Mouse (Mus musculus) myocyte (in vitro differentiated cells): ENCODE data around the gene Catsperg1. TPM values are rescaled to one million over a fixed set of nuclear protein-coding genes. Genes with fewer than 3 reads are reported as not detected.

Experiments used
- H3K27me3 ChIP-seq: one replicate; pipeline ENCODE4 v1.6.1; 2011; ENCODE audit not compliant: control insufficient read depth, insufficient read depth, insufficient read length
- H3K36me3 ChIP-seq: one replicate; pipeline ENCODE4 v1.6.1; 2011; ENCODE audit not compliant: control insufficient read depth, insufficient read depth
- H3K4me2 ChIP-seq: one replicate; pipeline ENCODE4 v1.6.1; 2011; ENCODE audit warnings: low read depth, control low read depth
- H3K4me3 ChIP-seq: one replicate; pipeline ENCODE4 v1.5.1; 2011; ENCODE audit warnings: mild to moderate bottlenecking, control low read depth, moderate library complexity
- H3K79me2 ChIP-seq: one replicate; pipeline ENCODE4 v1.6.1; 2011; ENCODE audit not compliant: control insufficient read depth, insufficient read depth
- H3ac ChIP-seq: one replicate; pipeline ENCODE4 v1.6.1; 2011; ENCODE audit not compliant: control insufficient read depth, insufficient read length
- CEBPB ChIP-seq: IDR thresholded peaks from 2 replicates; pipeline ENCODE4 v1.6.1; 2011; ENCODE audit warnings: mild to moderate bottlenecking, moderate library complexity; ENCODE audit not compliant: poor library complexity, insufficient read depth, severe bottlenecking
- E2F4 ChIP-seq: IDR thresholded peaks from one replicate; pipeline ENCODE4 v1.6.1; 2011; ENCODE audit warnings: mild to moderate bottlenecking, control low read depth, moderate library complexity; ENCODE audit not compliant: insufficient read depth
- MAX ChIP-seq: IDR thresholded peaks from one replicate; pipeline ENCODE4 v1.6.1; 2011; ENCODE audit warnings: low read depth, mild to moderate bottlenecking, control low read depth
- MYOD1 ChIP-seq, 3 experiments: IDR thresholded peaks; one replicate each; pipeline ENCODE4 v1.6.1; 2011; ENCODE audit warnings: control low read depth in 2 of 3, low read depth in 2 of 3, mild to moderate bottlenecking in 2 of 3, moderate library complexity in 1 of 3; ENCODE audit not compliant: insufficient read length in 2 of 3, control insufficient read depth in 1 of 3
- MYOG ChIP-seq, 3 experiments: IDR thresholded peaks; one replicate each; pipeline ENCODE4 v1.6.1; 2011; ENCODE audit warnings: control low read depth in 2 of 3, low read depth in 2 of 3, mild to moderate bottlenecking in 2 of 3; ENCODE audit not compliant: insufficient read length in 2 of 3, control insufficient read depth in 1 of 3, insufficient read depth in 1 of 3
- POLR2A ChIP-seq: IDR thresholded peaks from one replicate; pipeline ENCODE4 v1.6.1; 2011; ENCODE audit warnings: low read depth, mild to moderate bottlenecking, control low read depth, moderate library complexity; ENCODE audit not compliant: insufficient read length
- POLR2AphosphoS2 ChIP-seq: IDR thresholded peaks from one replicate; pipeline ENCODE4 v1.6.1; 2011; ENCODE audit warnings: low read depth, control low read depth; ENCODE audit not compliant: insufficient read length
- REST ChIP-seq: IDR thresholded peaks from one replicate; pipeline ENCODE4 v1.6.1; 2011; ENCODE audit warnings: mild to moderate bottlenecking, control low read depth, moderate library complexity; ENCODE audit not compliant: insufficient read depth, insufficient read length
- SRF ChIP-seq: IDR thresholded peaks from one replicate; pipeline ENCODE4 v1.6.1; 2011; ENCODE audit warnings: low read depth; ENCODE audit not compliant: control insufficient read depth, insufficient read length
- TCF12 ChIP-seq: IDR thresholded peaks from one replicate; pipeline ENCODE4 v1.6.1; 2011; ENCODE audit warnings: mild to moderate bottlenecking, control low read depth; ENCODE audit not compliant: poor library complexity, insufficient read depth, severe bottlenecking
- TCF3 ChIP-seq: IDR thresholded peaks from one replicate; pipeline ENCODE4 v1.6.1; 2011; ENCODE audit warnings: low read depth, control low read depth; ENCODE audit not compliant: insufficient read length
- USF1 ChIP-seq: IDR thresholded peaks from one replicate; pipeline ENCODE4 v1.6.1; 2011; ENCODE audit warnings: low read depth, mild to moderate bottlenecking, control low read depth, moderate library complexity
- polyA plus RNA-seq: library from polyadenylated mRNA; unstranded; fragments of >200 nt; fragmentation: generic; extraction: Trizol; gene quantifications from one replicate; pipeline ENCODE4 v1.2.1, GENCODE M21; 2012; ENCODE audit warnings: missing spikeins

Gene Catsperg1
- polyA plus RNA-seq, 1 experiment, result not detected

DNA sequence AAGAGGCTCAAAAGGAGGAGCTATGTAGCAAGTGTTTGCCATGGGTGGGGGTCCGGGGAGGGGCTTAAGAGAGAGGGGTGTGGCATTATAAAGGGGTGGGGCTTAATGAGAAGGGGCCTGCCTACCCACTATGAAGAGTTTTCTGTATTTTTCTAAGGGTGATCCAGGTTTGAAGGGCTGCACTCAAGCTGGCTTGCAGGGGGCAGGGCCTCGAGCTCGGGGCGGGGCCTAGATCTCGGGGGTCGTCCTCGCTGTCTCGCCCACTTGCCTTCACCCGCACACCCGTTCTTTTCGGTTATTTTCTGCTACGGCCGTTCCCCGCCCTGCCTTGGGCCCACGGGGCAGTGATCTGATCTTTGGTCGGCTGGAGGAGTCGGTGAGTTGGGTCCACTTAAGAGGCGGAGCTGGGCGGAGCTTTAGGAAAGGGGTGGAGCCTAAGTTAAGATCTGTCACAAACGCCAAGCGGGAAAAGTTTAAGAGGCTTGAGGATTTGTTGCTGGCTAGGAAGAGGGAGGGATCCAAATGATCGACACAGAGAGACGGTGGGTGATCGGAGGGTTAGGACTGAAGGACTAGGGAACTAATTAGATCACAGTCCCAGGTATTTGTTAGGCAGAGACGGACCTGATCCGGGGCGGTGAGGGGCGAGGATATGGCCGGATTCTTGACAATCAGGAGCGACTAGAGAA lies 43.6 kb downstream of the Catsperg1 start, which contains the start of the genes Ggn and Spred3:
Ggn (plus strand) TSS at position 145 of the 689 bp plus-strand sequence.
Spred3 (minus strand) TSS at position 346 of the 689 bp plus-strand sequence.
- TF ChIP-seq MAX (no peak), TCF3 (no peak), POLR2AphosphoS2 (peak; percentile 60), USF1 (no peak), TCF12 (no peak), POLR2A (peak; percentile 39), E2F4 (no peak), CEBPB (no peak), SRF (no peak), MYOG (IDR thresholded peaks at IDR 0.05; ENCODE audit: control insufficient read depth in 1 of 3, insufficient read depth in 1 of 3, insufficient read length in 2 of 3, low read depth in 2 of 3) (no peak), MYOD1 (IDR thresholded peaks at IDR 0.05; ENCODE audit: control insufficient read depth in 1 of 3, insufficient read length in 2 of 3, low read depth in 2 of 3) (no peak), REST (no peak)
- H3K36me3 ChIP-seq, result no peaks in the 10 kb centered on the region
- H3K27me3 ChIP-seq, result no peaks in the 10 kb centered on the region
- no peaks in the 10 kb centered on the region for H3K79me2 ChIP-seq
- H3K4me3 ChIP-seq, result peak within 1 kb of the TSS; percentile 61
- H3K4me2 ChIP-seq, result peak within 1 kb of the TSS; percentile 93
- H3ac ChIP-seq, result peak within 1 kb of the TSS; percentile 61

DNA sequence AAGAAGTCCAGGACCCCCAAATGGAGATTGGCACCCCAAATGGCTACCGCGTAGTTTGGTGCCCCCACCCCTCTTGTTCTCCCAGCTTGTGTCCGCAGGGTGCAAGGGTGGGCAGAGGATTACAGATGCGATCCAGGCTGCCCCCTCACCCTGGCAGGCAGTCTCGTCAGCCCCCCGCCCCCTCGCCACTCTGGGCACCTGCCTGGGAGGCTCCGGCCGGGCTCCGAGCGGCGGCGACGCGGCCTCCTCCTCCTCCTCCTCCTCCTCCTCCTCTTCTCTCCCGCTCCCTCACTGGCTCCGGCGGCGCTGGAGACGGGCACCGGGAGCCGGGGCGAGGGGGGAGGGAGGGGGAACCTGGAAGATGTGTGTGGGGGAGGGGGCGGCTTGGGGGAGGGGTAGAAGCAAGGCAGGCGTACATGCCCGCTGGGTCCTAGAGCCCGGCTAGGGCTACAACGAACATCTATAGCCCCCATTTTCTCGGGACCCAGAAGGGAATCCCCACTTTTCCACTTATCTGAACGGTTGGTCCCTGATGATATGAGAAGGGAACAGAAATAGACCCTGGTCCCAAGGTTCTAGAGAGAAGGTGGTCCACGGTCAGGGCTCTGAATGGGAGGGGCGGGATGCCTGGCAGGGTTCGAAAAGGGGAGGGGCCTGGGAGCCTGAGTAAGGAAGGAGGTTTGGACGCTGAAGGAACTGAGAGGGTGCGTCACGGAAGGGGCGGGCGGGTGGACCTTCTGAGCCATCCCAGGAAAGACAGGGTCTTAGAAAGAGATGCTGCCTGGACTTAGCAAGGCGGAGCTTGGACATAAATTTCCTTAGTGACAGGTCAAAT lies 44.4 kb downstream of the Catsperg1 start:
- H3ac ChIP-seq, result peak overlapping the region; percentile 61
- H3K4me3 ChIP-seq, result peak overlapping the region; percentile 61
- no peaks in the 10 kb centered on the region for H3K36me3 ChIP-seq
- TF ChIP-seq POLR2A, result peak; percentile 15
- TF ChIP-seq SRF, result no peak
- no peaks in the 10 kb centered on the region for H3K27me3 ChIP-seq
- no peaks in the 10 kb centered on the region for H3K79me2 ChIP-seq
- peak overlapping the region; percentile 93 for H3K4me2 ChIP-seq

DNA sequence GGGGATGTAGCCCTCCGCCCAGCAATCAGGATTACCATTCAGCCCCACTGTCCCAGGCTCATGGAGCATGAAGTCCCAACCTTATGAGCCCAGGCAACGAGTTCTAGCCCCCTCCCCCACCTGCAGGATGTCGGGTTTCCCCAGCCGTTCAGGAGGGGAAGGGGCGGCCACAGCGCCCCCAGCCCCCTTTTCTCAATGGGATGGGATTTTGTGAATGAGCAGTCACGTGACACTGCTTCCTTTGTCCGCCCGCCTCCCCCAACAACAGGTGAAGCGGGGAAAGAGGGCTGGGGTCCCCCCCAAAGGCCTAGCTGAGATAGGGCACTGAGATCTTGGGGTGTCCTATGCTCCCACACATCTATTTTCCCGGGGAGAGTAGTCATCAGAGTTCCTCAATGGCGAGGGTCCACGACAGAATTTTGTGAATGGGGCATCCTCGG lies 45.0 kb downstream of the Catsperg1 start:
- Histone ChIP-seq H3K36me3 (no peaks in the 10 kb centered on the region), H3K27me3 (no peaks in the 10 kb centered on the region), H3K4me3 (peak overlapping the region; percentile 61), H3ac (peak overlapping the region; percentile 61), H3K79me2 (no peaks in the 10 kb centered on the region), H3K4me2 (peak overlapping the region; percentile 67)
- TF ChIP-seq TCF3, result no peak
- TF ChIP-seq MYOD1 (IDR thresholded peaks at IDR 0.05; ENCODE audit: control insufficient read depth in 1 of 3, insufficient read length in 2 of 3, low read depth in 2 of 3), result no peak
- TF ChIP-seq USF1, result peak; percentile 48
- TF ChIP-seq POLR2A, result no peak
- no peak for TF ChIP-seq POLR2AphosphoS2

DNA sequence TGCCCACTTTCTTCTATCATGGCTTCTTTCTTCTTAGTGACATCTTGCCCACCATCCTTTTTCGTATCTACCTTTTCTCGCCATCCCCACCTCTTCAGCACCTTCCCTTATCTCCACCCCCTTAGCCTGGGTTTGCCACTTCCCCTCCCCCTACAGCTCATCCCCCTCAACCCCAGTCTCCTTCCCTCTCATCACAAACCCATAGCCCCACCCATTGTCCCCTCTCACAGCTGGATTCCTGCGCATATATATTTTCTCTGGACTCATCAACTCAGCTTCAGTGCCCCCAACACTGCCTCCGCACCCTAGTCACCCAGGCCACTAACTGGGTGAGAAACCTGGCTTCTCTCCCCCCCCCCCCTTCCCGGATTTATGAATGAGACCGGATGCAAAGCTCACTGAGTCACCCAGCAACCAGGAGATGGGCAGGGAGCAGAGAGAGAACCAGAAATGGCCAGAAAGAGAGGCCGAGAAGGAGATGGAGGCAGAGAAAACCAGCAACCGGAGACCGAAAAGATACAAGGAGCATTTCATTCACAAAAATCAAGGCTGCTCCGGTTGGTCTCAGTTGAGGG lies 45.6 kb downstream of the Catsperg1 start:
- Histone ChIP-seq H3K27me3 (no peaks in the 10 kb centered on the region), H3K4me2 (peak overlapping the region; percentile 67), H3K79me2 (no peaks in the 10 kb centered on the region), H3K4me3 (peak overlapping the region; percentile 61), H3K36me3 (no peaks in the 10 kb centered on the region), H3ac (no peak overlapping the region)
- TF ChIP-seq REST (no peak), MAX (no peak), E2F4 (no peak), USF1 (no peak), TCF3 (no peak), POLR2A (no peak), SRF (no peak), MYOD1 (IDR thresholded peaks at IDR 0.05; ENCODE audit: control insufficient read depth in 1 of 3, insufficient read length in 2 of 3, low read depth in 2 of 3) (no peak), CEBPB (no peak), MYOG (IDR thresholded peaks at IDR 0.05; ENCODE audit: control insufficient read depth in 1 of 3, insufficient read depth in 1 of 3, insufficient read length in 2 of 3, low read depth in 2 of 3) (no peak)
